Mouse (Mus musculus): Measurements from ENCODE around the gene Usp39. TPM values are rescaled to one million over a fixed set of nuclear protein-coding genes. Genes with fewer than 3 reads are reported as not detected.

The Usp39 gene
- polyA plus RNA-seq, 1 experiment from 2014 or later = 38.3 TPM

DNA sequence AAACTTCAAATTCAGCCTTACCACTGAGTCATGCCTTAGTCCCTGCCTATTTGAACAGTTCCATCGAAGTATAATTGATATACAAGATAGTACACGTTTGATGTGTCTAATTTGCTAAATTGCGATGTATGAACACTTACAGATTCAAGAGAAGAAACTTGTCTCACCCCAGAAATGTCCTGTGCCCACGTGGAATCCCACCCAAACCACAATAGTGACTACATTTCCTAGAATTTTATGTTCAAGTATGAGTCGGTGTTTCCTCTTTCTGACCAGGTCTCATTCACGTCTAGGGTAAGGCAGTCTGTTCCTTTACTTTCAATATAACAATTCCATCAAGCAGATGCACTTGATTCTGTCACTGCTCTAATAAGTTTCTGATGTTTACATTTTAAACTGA, 649 bp upstream of the Usp39 start:
- no peaks in the 10 kb centered on the region for H3K9me3 ChIP-seq
- H3K4me3 ChIP-seq (replicated peaks) = peak overlapping the region; percentile 98; the same call in 1 of the 2 replicates
- H3K4me2 ChIP-seq = peak overlapping the region; percentile 85
- WGBS = 45% methylated on average over 6 of the region's 6 CpGs
- peaks cover 27% of the 10 kb centered on the region for H3K4me1 ChIP-seq
- peak overlapping the region; percentile 67; the same call in 1 of the 2 replicates for H3K27ac ChIP-seq
- H3K27me3 ChIP-seq (replicated peaks) = no peaks in the 10 kb centered on the region
- no peak overlapping the region for H3K9ac ChIP-seq
- H3K36me3 ChIP-seq = peaks cover 14% of the 10 kb centered on the region
- ATAC-seq (ENCODE audit: insufficient read depth, low FRiP score, low read depth) = no peak

DNA sequence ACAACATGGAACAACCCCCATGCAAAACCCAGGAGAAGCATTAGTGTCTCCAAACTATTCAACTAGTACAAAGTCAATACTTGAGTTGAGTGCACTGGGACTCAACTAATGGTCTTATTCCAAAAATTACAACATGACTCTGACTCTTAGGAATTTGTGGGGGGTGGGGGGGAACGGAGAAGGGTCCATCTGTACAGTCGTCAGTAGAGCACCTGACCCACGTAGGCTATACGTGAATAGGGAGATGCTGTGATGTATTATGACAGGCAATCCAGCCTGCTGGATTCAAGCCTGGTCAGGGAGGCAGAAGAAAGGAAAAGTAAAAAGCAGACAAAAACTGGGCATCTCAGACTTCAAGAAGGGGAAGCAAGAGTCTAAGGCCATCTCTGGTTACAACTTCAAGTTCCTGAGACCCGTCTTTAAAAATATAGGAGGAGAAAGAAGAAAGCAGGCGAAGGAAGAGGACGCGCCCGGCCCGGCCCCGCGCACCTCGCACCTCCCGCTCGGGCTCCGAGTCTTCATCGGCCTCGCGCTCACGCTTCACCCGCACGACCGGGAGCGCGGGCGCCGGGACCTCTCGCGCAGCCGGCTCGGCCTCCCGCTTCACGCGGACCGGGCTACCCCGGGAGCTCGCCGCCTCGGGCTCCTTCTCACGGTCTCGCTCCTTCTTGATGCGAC, 449 bp downstream of the Usp39 start:
- Histone ChIP-seq H3K4me2 (peak overlapping the region; percentile 85), H3K36me3 (peaks cover 9% of the 10 kb centered on the region; the same call in 1 of the 2 replicates), H3K27me3 (replicated peaks) (no peaks in the 10 kb centered on the region), H3K9ac (peak overlapping the region; percentile 80), H3K4me1 (peaks cover 27% of the 10 kb centered on the region), H3K4me3 (replicated peaks) (peak overlapping the region; percentile 98), H3K27ac (peak overlapping the region; percentile 72), H3K9me3 (no peaks in the 10 kb centered on the region)
- peak; percentile 27 for ATAC-seq (ENCODE audit: insufficient read depth, low FRiP score, low read depth)
- WGBS = under 1% methylated on average over 38 of the region's 42 CpGs

DNA sequence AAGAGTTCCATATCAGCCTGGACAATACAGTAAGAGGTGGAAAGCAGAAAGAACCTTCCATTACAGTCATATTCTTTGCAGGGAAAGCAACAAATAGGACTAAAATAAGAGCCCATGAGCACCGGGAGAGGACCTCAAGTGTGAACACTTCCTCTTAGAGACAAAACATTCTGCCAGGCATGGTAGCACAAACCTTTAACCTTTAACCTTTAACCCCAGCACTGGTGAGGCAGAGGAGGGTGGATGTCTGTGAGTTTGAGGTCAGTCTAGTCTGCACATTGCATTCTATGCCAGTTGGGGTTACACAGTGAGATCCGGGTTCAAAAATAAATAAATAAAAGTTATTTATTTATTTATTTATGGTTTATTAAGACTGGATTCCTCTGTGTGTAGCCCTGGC, 4.5 kb downstream of the Usp39 start:
- H3K4me1 ChIP-seq = peaks cover 11% of the 10 kb centered on the region; the same call in 1 of the 2 replicates
- no peak for ATAC-seq (ENCODE audit: insufficient read depth, low FRiP score, low read depth)
- H3K36me3 ChIP-seq = peaks cover 19% of the 10 kb centered on the region
- no peaks in the 10 kb centered on the region for H3K9me3 ChIP-seq
- H3K4me2 ChIP-seq = no peak overlapping the region
- no peak overlapping the region for H3K27ac ChIP-seq
- H3K27me3 ChIP-seq (replicated peaks) = no peaks in the 10 kb centered on the region
- no peak overlapping the region for H3K9ac ChIP-seq
- H3K4me3 ChIP-seq (replicated peaks) = no peak overlapping the region
- 61% methylated on average over 2 of the region's 2 CpGs for WGBS

DNA sequence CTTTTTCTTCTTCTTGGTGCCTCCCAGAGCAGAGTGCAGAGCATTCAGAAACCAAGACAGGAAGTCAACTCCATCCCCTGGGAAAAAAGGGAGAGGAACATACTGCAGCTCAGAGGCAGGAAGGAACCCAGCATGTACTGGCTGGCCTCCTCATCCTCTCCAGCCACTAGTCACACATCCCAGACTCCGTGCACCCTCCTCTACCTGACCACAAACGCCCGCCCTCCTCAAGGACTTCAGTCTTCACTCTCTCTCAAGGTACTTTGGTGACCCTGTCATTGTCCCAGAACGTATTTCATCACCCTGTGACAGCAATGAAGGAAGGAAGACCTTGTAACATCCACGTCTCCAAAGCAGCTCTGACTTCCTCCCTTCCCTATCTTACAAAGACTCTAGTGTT, 11.9 kb downstream of the Usp39 start:
- H3K4me1 ChIP-seq = no peaks in the 10 kb centered on the region
- no peak overlapping the region for H3K27ac ChIP-seq
- H3K4me3 ChIP-seq (replicated peaks) = no peak overlapping the region
- H3K27me3 ChIP-seq (replicated peaks) = no peaks in the 10 kb centered on the region
- H3K9ac ChIP-seq = no peak overlapping the region
- no peaks in the 10 kb centered on the region for H3K9me3 ChIP-seq
- WGBS = 69% methylated on average over 5 of the region's 5 CpGs
- no peak overlapping the region for H3K4me2 ChIP-seq
- H3K36me3 ChIP-seq = peaks cover 51% of the 10 kb centered on the region
- ATAC-seq (ENCODE audit: insufficient read depth, low FRiP score, low read depth) = no peak

DNA sequence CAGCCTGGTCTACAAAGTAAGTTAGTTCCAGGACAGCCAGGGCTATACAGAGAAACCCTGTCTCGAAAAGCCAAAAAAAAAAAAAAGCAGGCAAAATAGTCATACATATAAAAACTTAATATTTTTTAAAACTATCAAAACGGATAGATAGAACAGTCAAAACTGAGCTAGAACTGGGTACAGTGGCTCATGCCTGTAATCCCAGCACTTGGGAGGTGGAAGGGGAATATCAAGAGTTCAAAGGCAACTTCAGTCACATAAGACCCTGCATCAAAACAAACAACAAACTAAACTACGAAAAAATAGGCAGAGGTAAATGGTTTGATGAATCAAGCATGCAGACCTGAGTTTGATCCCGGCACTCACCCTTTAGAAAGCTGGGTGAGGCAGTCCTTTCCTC, 14.9 kb downstream of the Usp39 start:
- H3K27me3 ChIP-seq (replicated peaks) = no peaks in the 10 kb centered on the region
- peaks cover 51% of the 10 kb centered on the region for H3K36me3 ChIP-seq
- no peak overlapping the region for H3K27ac ChIP-seq
- H3K4me2 ChIP-seq = no peak overlapping the region
- H3K9ac ChIP-seq = no peak overlapping the region
- H3K9me3 ChIP-seq = no peaks in the 10 kb centered on the region
- no peak overlapping the region for H3K4me3 ChIP-seq (replicated peaks)
- WGBS = 90% methylated on average over 4 of the region's 4 CpGs
- no peaks in the 10 kb centered on the region for H3K4me1 ChIP-seq
- ATAC-seq (ENCODE audit: insufficient read depth, low FRiP score, low read depth) = no peak

DNA sequence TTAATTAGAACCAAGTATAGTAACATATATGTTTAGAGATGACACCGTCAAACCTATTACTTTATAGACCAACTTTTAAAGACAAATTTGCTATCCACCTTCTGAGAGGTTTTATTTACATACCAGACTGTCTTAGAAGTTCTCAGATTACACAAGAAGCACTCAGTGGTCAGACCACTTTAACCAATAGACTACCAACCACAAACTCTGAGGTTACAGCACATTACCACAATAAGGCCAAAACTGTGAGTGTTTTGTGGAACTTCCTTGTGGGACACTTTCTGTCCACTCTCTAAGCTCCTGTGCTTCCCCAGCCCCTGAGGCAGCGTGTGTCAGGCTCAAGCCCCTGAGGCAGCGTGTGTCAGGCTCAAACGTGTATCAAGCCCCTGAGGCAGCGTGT, 16.0 kb downstream of the Usp39 start:
- WGBS = 86% methylated on average over 5 of the region's 5 CpGs

DNA sequence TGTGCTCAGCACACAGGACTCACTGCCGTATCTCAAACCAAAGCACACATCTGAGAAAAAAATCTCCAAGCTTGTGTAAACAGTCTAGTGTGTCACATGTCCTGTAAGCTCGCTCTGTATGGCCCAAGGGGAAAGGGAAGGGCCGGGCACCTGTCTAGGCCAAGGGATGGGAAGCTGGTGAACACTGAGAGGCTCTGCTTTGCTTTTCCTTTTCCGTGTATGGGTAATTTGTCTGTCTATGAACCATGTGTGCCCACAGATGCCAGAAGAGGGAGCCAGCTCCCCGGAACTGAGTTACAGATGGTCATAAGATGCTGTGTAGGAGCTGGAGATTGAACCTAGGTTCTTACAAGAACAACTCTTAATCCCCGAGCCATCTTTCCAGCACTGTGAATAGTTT, 18.7 kb downstream of the Usp39 start:
- H3K27me3 ChIP-seq (replicated peaks) = no peaks in the 10 kb centered on the region
- no peaks in the 10 kb centered on the region for H3K9me3 ChIP-seq
- ATAC-seq (ENCODE audit: insufficient read depth, low FRiP score, low read depth) = peak; percentile 87
- no peaks in the 10 kb centered on the region for H3K4me1 ChIP-seq
- peaks cover 45% of the 10 kb centered on the region for H3K36me3 ChIP-seq
- H3K4me2 ChIP-seq = no peak overlapping the region
- 57% methylated on average over 6 of the region's 6 CpGs for WGBS
- no peak overlapping the region for H3K4me3 ChIP-seq (replicated peaks)
- no peak overlapping the region for H3K9ac ChIP-seq
- no peak overlapping the region for H3K27ac ChIP-seq

More for the DNA sequence above, 16.0 kb downstream of the Usp39 start:
- ATAC-seq (ENCODE audit: insufficient read depth, low FRiP score, low read depth) = no peak
- Histone ChIP-seq H3K9me3 (no peaks in the 10 kb centered on the region), H3K4me1 (no peaks in the 10 kb centered on the region), H3K4me3 (replicated peaks) (no peak overlapping the region), H3K4me2 (no peak overlapping the region), H3K36me3 (peaks cover 51% of the 10 kb centered on the region), H3K27me3 (replicated peaks) (no peaks in the 10 kb centered on the region), H3K27ac (no peak overlapping the region), H3K9ac (no peak overlapping the region)

DNA sequence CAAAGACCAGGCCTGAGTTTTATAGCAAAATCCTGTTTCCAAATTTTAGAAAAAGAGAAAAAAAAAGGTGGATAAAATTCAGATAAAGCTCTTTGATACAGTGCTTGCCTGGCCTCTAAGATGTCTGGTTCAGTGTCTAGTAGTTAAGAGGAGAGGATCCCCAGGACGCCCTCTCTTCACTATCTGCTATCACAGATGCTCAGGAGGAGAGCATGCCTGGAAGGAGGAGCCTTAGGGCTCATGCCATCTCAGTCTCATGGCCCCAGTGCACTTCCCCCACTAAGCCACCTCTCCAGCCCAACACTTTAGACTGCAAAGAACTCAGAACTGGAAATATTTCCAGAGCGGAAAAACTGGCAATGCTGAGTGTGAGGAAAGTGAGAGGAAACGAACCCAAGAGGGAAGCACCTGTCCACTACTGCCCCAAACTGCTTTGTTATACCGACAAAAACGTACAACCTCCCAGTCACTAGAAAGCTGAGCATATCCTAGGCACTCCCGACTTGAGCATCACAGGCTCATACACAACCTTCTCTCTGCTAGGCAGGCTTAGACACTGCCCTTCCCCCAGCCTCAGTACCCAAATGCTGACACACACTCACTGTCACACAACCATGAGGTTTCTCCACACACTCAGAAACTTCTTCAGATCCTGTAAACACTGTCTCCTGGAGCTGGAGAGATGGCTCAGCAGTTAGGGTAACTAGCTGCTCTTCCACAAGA, 21.0 kb downstream of the Usp39 start:
- no peak overlapping the region for H3K4me3 ChIP-seq (replicated peaks)
- H3K4me2 ChIP-seq = no peak overlapping the region
- 82% methylated on average over 6 of the region's 6 CpGs for WGBS
- H3K4me1 ChIP-seq = no peaks in the 10 kb centered on the region
- no peak overlapping the region for H3K27ac ChIP-seq
- H3K36me3 ChIP-seq = peaks cover 58% of the 10 kb centered on the region
- H3K27me3 ChIP-seq (replicated peaks) = no peaks in the 10 kb centered on the region
- H3K9me3 ChIP-seq = no peaks in the 10 kb centered on the region
- ATAC-seq (ENCODE audit: insufficient read depth, low FRiP score, low read depth) = peak; percentile 77; the same call in 1 of the 2 replicates
- H3K9ac ChIP-seq = no peak overlapping the region

DNA sequence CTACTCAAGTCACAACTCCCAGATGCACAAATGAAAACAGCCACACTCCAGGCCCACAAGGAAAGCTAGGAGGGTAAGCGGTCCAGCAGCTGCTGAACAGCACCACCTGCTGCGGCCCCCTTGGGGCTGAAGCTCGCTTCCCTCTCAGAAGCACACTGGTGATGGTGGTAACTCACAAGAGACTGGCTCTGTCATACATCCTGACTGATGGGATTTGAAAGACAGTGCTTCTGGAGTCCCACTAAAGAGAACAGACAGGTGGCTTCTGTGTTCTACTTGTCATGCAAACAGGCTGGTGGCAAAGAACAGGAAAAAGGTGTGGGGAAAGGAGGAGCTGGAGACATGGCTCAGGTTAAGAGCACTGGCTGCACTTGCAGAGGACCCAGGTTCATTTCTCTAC, 22.0 kb downstream of the Usp39 start:
- Histone ChIP-seq H3K36me3 (peaks cover 55% of the 10 kb centered on the region), H3K4me1 (no peaks in the 10 kb centered on the region), H3K9me3 (no peaks in the 10 kb centered on the region), H3K9ac (no peak overlapping the region), H3K4me3 (replicated peaks) (no peak overlapping the region), H3K4me2 (no peak overlapping the region), H3K27me3 (replicated peaks) (no peaks in the 10 kb centered on the region), H3K27ac (no peak overlapping the region)
- 97% methylated on average over 3 of the region's 3 CpGs for WGBS
- ATAC-seq (ENCODE audit: insufficient read depth, low FRiP score, low read depth) = no peak

DNA sequence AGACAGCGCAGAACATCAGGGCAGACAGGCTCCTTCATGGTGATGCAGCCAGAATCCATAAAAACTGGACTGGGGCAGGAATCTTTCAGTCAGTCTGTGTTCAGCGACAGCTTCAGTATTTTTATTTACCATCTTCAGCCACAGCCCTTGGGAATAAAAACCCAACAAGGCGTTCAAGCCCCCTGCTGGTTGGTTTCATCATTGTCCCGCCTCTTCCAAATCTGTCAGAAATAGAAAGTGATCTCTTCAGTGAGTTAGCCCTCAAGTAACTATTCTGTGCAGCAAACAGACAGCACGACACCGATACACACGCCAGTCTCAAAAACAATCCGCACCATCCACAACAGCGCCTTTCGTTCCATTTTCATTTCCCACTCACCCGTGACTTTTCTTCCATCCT, 26.0 kb downstream of the Usp39 start:
- WGBS = 81% methylated on average over 11 of the region's 11 CpGs
- H3K9me3 ChIP-seq = no peaks in the 10 kb centered on the region

DNA sequence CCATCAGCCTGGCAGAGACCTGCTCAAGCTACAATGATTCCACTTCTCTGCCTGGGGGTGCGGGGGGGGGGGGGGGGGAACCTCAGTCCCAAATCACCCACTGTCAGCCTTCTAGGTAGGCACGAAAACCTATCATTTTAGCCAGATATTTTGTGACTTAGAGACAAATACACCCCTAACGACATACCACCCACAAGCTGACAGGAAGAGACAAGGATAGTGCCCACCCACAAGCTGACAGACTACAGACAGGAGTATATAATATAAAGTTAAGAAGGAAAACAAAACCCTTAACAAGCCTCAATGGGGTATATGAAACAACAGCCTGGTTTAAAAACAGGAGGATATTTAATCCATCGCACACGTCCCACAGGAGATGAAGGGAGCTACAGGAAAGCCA, 26.5 kb downstream of the Usp39 start:
- Histone ChIP-seq H3K27ac (no peak overlapping the region), H3K9me3 (no peaks in the 10 kb centered on the region), H3K9ac (no peak overlapping the region), H3K27me3 (replicated peaks) (no peaks in the 10 kb centered on the region), H3K4me1 (no peaks in the 10 kb centered on the region), H3K4me2 (no peak overlapping the region), H3K4me3 (replicated peaks) (no peak overlapping the region), H3K36me3 (peaks cover 37% of the 10 kb centered on the region)
- 86% methylated on average over 4 of the region's 5 CpGs for WGBS
- ATAC-seq (ENCODE audit: insufficient read depth, low FRiP score, low read depth) = no peak

More for the DNA sequence above, 26.0 kb downstream of the Usp39 start:
- Histone ChIP-seq H3K4me1 (no peaks in the 10 kb centered on the region), H3K4me3 (replicated peaks) (no peak overlapping the region), H3K27ac (no peak overlapping the region), H3K36me3 (peaks cover 40% of the 10 kb centered on the region), H3K27me3 (replicated peaks) (no peaks in the 10 kb centered on the region), H3K9ac (no peak overlapping the region), H3K4me2 (no peak overlapping the region)
- no peak for ATAC-seq (ENCODE audit: insufficient read depth, low FRiP score, low read depth)

DNA sequence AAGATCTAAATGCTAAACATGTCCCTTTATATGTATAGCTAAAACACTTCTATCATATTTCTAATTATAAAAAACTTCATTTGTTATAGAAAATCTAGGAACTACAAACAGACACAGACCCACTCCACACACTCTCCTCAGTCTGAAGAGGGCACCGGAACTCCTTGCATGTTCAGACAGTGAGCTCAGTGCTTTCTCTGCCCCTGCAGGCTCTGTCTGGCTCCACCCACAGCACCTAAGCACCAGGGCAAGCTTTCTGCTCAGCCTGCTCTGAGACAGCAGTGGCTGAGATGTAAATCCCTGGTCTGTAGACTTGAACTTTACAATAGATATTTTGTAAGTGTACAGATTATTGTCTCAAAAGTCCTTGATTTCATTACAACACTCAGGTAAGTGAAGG, 28.9 kb downstream of the Usp39 start:
- WGBS = 67% methylated on average over 1 of the region's 1 CpGs
- ATAC-seq (ENCODE audit: insufficient read depth, low FRiP score, low read depth) = no peak

More for the DNA sequence above, 28.9 kb downstream of the Usp39 start:
- no peaks in the 10 kb centered on the region for H3K4me1 ChIP-seq
- H3K36me3 ChIP-seq = peaks cover 28% of the 10 kb centered on the region
- no peak overlapping the region for H3K4me3 ChIP-seq (replicated peaks)
- no peak overlapping the region for H3K4me2 ChIP-seq
- H3K9me3 ChIP-seq = no peaks in the 10 kb centered on the region
- H3K9ac ChIP-seq = no peak overlapping the region
- no peak overlapping the region for H3K27ac ChIP-seq
- no peaks in the 10 kb centered on the region for H3K27me3 ChIP-seq (replicated peaks)

Data from stomach, embryonic 15.5 days (tissue).